Mouse (Mus musculus) activated CD4-positive, CD25-positive, alpha-beta regulatory T cell, adult 4 months (primary cell): ENCODE results near the gene Fbxw17. TPM values are rescaled to one million over a fixed set of nuclear protein-coding genes. Genes with fewer than 3 reads are reported as not detected.
A peak's percentile ranks its signal among the peaks of the same experiment; 100 is the strongest.
"Not testable (repeated sequence)": the region's sequence is repeated elsewhere in the genome, so short reads cannot be mapped to it uniquely, and the experiment has no call there.

ENCODE experiments used
- ATAC-seq: one replicate; pipeline ENCODE4 v1.8.0; 2017
- polyA plus RNA-seq, 2 experiments: library from polyadenylated mRNA; unstranded; fragments of 100-300 nt; shearing (Covaris generic); gene quantifications; one replicate each; pipeline ENCODE4 v1.2.1; 2017

The Fbxw17 gene
- 10 to 100 TPM; 24.9 to 31.8 TPM for polyA plus RNA-seq

GRCm38 (mm10) chr13:50417389-50418183, at the start of gene Fbxw17:
TSS of gene Fbxw17 (plus strand) at chr13:50417864.
- peak; percentile 97 for ATAC-seq

GRCm38 (mm10) chr13:50372934-50373705, 44.5 kb upstream of the Fbxw17 start:
- not testable (repeated sequence) for ATAC-seq

- ATAC-seq = not testable (repeated sequence)
Observed at GRCm38 (mm10) chr13:50389146-50389545, 28.5 kb upstream of the Fbxw17 start.

- no peak for ATAC-seq
Observed at GRCm38 (mm10) chr13:50418421-50418820, 757 bp downstream of the Fbxw17 start.

- ATAC-seq = no peak
Observed at GRCm38 (mm10) chr13:50423625-50424209, 6.1 kb downstream of the Fbxw17 start.

GRCm38 (mm10) chr13:50424517-50424916, 6.9 kb downstream of the Fbxw17 start:
- no peak for ATAC-seq

- ATAC-seq = no peak
Observed at GRCm38 (mm10) chr13:50426686-50427085, 9.0 kb downstream of the Fbxw17 start.

GRCm38 (mm10) chr13:50443812-50444211, 26.1 kb downstream of the Fbxw17 start, which contains the start of gene Gm47429:
TSS of gene Gm47429 (minus strand) at chr13:50443912.
- no peak for ATAC-seq

- ATAC-seq = no peak
Observed at GRCm38 (mm10) chr13:50445261-50445660, 27.6 kb downstream of the Fbxw17 start.

GRCm38 (mm10) chr13:50452266-50452665, 34.6 kb downstream of the Fbxw17 start:
- ATAC-seq = not testable (repeated sequence)

- no peak for ATAC-seq
Observed at GRCm38 (mm10) chr13:50453426-50453825, 35.8 kb downstream of the Fbxw17 start.

GRCm38 (mm10) chr13:50460433-50460832, 42.8 kb downstream of the Fbxw17 start:
- not testable (repeated sequence) for ATAC-seq

GRCm38 (mm10) chr13:50464621-50465562, 47.2 kb downstream of the Fbxw17 start:
- no peak for ATAC-seq

GRCm38 (mm10) chr13:50467007-50467406, 49.3 kb downstream of the Fbxw17 start, which contains the start of gene Nutm2:
TSS of gene Nutm2 (plus strand) at chr13:50467307.
- ATAC-seq = no peak

Other genes with a start within 250 kb of the Fbxw17 start
- not detected for gene Gm906, start 167.6 kb upstream of the Fbxw17 start, polyA plus RNA-seq
- not detected for gene Gm47429, start 26.0 kb downstream of the Fbxw17 start, polyA plus RNA-seq
- not detected for gene Nutm2, start 49.4 kb downstream of the Fbxw17 start, polyA plus RNA-seq
- gene Gm904, start 225.4 kb downstream of the Fbxw17 start, polyA plus RNA-seq = not detected